Mouse (Mus musculus) urinary bladder, postnatal 0 days (tissue): ENCODE data around the gene 2610318N02Rik. TPM values are rescaled to one million over a fixed set of nuclear protein-coding genes. Genes with fewer than 3 reads are reported as not detected.

Source experiments
- microRNA counts: library from miRNA; unstranded; fragments of <30 nt; microRNA quantifications from one replicate; lab custom pipeline; 2016
- microRNA-seq: library from miRNA; unstranded; fragments of <30 nt; microRNA quantifications from one replicate; pipeline ENCODE4, GENCODE M21; 2016
- polyA plus RNA-seq: library from polyadenylated mRNA; unstranded; fragments of >200 nt; fragmentation: Nextera tagmentation; extraction: Ambion mirVana; gene quantifications from 2 replicates; pipeline ENCODE4 v1.2.1, GENCODE M21; 2015

Gene 2610318N02Rik
- 2.3 and 3.2 TPM in 2 replicates for polyA plus RNA-seq

DNA sequence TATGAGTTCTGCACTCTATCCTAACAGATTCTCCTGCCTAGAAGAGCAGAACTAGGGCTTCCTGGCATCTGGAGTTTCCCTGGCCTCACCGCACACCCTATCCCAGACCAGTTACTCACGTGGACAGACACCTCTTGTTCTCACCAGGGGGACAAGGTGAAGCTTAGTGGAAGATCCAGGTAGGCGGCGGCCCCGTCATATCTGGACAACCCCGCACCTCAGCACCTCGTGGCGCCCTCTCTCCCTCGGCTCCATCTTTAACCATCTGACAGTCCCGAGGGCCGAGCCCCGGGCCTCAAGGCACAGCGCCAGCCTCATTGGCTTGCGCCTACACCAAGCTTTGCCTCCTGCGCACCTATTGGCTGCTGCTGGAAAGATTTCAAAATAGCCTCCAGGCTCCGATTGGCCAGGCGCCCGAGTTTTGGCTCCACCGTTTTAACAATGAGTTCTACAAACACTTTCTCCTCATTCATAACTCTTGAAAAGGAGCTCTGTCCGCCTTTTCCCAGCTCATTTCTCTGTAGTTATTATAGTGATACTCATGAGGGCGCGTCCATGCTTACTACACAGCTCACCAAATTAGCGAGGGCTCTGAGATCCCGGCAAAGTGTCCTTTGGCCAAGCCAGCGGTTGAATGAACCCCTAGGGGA lies at the start of gene 2610318N02Rik:
TSS of gene 2610318N02Rik (minus strand) at position 297 of the 650 bp plus-strand sequence.

DNA sequence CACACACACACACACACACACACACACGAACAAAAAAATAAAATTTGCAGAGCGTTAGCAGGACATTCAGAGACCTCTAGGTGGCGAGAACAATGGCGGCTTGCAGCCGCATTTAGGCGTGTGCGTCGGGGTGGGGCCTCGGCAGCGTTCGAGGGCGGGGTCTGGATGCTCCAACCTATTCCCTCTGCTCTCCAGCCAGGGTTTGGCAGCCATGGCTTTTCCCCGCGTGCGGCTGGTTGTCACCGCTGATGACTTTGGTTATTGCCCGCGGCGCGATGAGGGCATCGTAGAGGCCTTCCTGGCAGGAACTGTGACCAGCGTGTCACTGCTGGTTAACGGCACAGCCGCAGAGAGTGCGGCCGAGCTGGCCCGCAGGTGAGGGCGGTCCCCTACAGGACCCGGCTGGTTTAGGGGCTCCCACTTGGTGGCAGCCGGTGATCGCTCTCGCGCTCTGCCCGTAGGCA lies 21.8 kb upstream of the 2610318N02Rik start, which contains the start of gene Ccdc116:
TSS of gene Ccdc116 (minus strand) at position 458 of the 464 bp plus-strand sequence.

DNA sequence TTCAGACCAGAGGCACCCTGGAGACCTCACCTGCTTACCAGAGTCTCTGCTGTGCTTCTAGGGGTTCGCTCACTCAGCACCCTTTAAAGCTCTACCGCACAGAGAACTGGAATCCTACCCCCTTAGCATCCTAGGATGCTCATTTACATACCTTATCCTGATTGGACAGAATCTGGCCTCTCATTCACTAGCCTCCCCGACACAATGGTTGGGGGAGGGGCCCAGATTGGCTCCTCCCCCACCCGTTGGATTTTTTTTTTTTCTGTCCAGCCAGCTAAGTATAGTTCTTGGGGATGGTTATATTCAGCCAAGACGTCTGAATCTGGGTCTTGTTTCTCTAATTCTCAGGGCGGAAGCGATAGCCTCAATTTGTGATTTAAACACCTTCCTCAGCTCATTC lies 19.4 kb upstream of the 2610318N02Rik start, which contains the start of gene Ydjc:
TSS of gene Ydjc (plus strand) at position 283 of the 400 bp plus-strand sequence.

DNA sequence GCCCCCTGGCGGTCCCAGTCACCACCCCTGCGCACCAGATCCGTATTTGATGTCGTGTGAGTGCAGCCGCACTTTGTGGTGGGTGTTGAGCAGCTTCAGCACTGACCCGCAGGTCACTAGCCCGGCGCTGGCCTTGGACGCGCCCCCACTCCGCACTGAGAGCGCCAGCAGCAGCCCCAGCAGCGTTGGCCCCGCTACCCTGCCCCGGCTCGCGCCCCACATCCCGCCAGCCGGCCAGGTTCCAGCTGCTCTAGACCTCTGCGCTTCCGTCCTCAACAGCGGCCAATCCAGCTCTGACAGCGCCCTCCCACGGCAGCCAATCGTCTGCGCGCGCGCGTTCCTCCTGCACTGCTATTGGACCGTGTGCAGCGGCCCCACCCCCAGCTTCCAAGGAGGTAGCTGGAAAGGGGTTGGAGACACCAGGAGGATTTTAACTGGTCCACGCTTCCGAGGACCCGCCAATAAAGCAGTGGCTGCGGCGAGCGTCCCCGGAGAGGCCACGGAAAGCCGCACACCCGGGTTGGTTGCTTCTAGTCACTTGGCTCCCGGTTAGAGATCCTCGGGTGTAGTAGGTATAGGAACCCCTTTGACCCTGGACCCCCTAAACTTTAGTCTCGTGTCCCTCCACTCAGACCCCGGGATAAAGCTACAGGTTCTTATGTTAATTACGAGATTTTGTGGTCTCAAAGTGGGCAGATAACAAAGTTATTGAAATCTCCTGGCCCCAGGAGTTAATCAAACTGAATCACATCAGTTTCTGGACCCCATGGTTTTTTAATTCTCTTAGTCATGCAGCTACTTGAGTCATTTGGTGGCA lies 7.3 kb upstream of the 2610318N02Rik start, which contains the start of gene Sdf2l1:
TSS of gene Sdf2l1 (minus strand) at position 295 of the 817 bp plus-strand sequence.

DNA sequence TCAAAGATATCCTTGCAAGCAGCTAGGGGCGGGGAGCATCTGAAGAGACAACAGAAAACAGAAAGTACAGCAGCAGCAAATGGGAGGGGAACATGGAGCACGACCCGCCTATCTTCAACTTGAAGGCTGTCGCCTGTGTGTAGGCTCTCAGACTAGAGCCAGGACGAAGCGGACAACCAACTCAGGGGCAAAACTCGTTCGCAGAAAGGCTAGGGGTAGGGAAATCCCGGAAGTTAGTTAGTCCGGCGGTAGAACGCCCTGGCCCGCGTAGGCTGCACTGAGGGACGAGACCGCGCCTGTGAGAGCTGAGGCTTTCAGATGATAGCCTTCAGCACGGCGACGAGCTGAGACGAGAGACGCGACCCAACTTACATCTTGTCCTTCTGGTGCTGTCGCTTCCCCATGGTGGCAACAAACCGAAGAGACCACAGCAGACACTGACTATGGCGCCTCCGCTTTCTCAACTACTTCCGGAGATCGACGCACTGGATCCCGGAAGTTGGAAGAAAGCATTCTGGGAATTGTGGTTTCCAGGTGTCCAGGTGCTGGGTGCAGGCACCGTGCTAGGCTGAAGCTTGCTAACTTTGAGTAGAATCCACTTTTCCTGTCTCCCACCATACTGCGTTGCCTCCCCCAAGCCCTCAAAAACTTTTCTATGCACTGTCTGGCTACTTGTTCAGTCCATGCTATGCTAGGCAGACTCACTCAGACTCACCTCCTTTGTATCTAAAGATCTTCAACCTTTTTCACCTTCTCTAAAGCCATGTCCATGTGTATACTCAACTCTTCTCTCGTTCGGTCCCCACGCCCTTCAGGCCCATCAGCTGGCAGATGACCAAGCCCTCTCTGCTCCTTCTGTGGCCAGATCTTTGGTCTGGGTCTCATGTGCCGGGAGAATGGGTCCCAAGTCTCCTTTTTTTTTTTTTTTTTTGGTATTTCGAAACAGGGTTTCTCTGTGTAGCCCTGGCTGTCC lies 13.9 kb downstream of the 2610318N02Rik start, which contains the start of gene Ppil2:
TSS of gene Ppil2 (minus strand) at position 487 of the 973 bp plus-strand sequence.

DNA sequence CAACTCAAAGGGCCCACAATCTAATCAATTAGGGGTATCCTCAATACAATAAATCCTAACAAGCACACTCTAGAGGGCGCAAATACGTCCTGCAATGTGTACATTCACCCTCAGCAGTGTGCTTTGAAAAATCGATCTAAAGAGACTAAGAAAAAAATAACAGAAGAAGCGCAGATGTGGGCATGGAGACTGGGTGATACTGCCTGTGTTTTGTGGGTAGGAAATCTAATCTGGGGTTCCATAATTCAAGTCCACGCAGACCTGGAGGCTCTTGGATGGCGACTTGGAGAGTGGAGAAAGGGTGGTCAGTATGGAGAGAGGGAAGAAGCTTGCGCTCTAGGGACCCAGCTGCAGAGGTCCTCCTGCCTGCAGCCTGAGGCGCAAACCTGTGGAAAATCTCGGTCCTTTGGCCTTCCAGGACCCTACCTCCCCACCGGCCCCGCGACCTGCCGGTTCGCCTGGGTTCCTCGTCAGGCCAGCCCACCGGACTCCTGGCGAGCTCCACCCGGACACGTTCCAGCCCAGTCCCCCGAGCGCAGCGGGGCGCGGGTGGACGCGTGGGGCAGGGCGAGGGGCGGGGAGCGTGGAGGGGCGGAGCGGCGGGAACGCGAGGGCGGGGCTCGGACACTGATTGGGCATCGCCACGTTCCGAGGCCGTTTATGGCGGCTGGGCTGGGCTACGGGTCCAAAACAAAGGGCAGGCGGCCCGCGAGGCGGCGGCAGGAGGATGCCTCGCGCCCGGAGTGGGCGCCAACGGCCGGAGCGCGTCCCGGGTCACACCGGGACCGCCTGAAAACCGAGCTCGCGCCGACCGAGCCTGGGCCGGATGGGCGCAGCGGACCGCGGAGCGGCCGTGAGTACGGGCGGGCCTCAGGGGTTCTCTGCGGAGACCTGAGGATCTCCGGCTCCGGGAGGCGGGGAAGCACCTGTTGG lies 55.2 kb downstream of the 2610318N02Rik start, which contains the start of gene Ypel1:
TSS of gene Ypel1 (plus strand) at position 186 of the 933 bp plus-strand sequence.

MicroRNAs encoded within 50 kb of the gene (microRNA counts, 519-probe panel; counts per million panel counts)
- 3,544 counts per million, percentile 61 among the panel's probes with 10 or more counts for microRNA mmu-miR-130b (lab: Ali Mortazavi, UCI)
- microRNA mmu-miR-301b (lab: Ali Mortazavi, UCI): 2,376 counts per million, percentile 32 among the panel's probes with 10 or more counts

Small RNA genes lying within 50 kb of the gene (microRNA-seq; reads per million reads assigned to microRNA genes)
- gene Mir130b (1,210 reads per million, percentile 75 among the genes with 10 or more reads in this experiment), gene Mir301b (24.1 reads per million, percentile 29 among the genes with 10 or more reads in this experiment)

Other genes starting within 250 kb of the 2610318N02Rik start
- 8.2 and 8.5 TPM in 2 replicates for gene Ppm1f, start 228.7 kb downstream of the 2610318N02Rik start, polyA plus RNA-seq
- 128 and 140 TPM in 2 replicates for gene Mapk1, start 141.8 kb downstream of the 2610318N02Rik start, polyA plus RNA-seq
- gene Ypel1, start 55.5 kb downstream of the 2610318N02Rik start, polyA plus RNA-seq: 3.8 and 4.5 TPM in 2 replicates
- 63.4 and 70.7 TPM in 2 replicates for gene Ppil2, start 13.9 kb downstream of the 2610318N02Rik start, polyA plus RNA-seq
- 28.0 and 31.3 TPM in 2 replicates for gene Sdf2l1, start 7.2 kb upstream of the 2610318N02Rik start, polyA plus RNA-seq
- 10.6 and 11.7 TPM in 2 replicates for gene Ydjc, start 19.5 kb upstream of the 2610318N02Rik start, polyA plus RNA-seq
- 0.47 and 0.94 TPM in 2 replicates for gene Ccdc116, start 22.1 kb upstream of the 2610318N02Rik start, polyA plus RNA-seq
- gene Ube2l3, start 77.5 kb upstream of the 2610318N02Rik start, polyA plus RNA-seq: 272 and 295 TPM in 2 replicates
- 0.23 and 0.33 TPM in 2 replicates for gene Rimbp3, start 83.4 kb upstream of the 2610318N02Rik start, polyA plus RNA-seq
- gene Hic2, start 108.4 kb upstream of the 2610318N02Rik start, polyA plus RNA-seq: 2.8 and 3.2 TPM in 2 replicates
- 10.1 and 10.8 TPM in 2 replicates for gene Tmem191c, start 150.9 kb upstream of the 2610318N02Rik start, polyA plus RNA-seq
- gene Serpind1, start 206.2 kb upstream of the 2610318N02Rik start, polyA plus RNA-seq: 0.24 and 0.35 TPM in 2 replicates